In genomic region chr6:58933189-58933913, GRCm38 (mm10) we compare ENCODE assay signal across 10 mouse cellular contexts. TPM values are rescaled to one million over a fixed set of nuclear protein-coding genes. Genes with fewer than 3 reads are reported as not detected.
DNase-seq lines count a peak whose midpoint lies in the region; ATAC-seq and TF ChIP-seq lines count a peak whose summit lies in the region.
"Had no signal": no experiment of that assay in that cellular context is flagged by ENCODE, and none has a peak within 500 bp of the region (broad histone marks: within the 10 kb centered on the region; RNA-seq: fewer than 3 reads in every experiment).

No protein-coding gene starts in this region.

- peak overlapping the region; percentile 30 for H3K4me2 ChIP-seq in hindbrain, embryonic 14.5 days (replicated peaks)
- no peak overlapping the region for H3K4me2 ChIP-seq in liver, embryonic 12.5 days
- H3K4me2 ChIP-seq: heart, embryonic 13.5 days had no signal

- no peaks in the 10 kb centered on the region for H3K9me3 ChIP-seq in hindbrain, embryonic 14.5 days (ENCODE audit: control insufficient read depth, low read length)
- H3K9me3 ChIP-seq in liver, embryonic 12.5 days (replicated peaks) = no peaks in the 10 kb centered on the region
- H3K9me3 ChIP-seq: heart, embryonic 13.5 days had no signal

- no peaks in the 10 kb centered on the region for H3K27me3 ChIP-seq in hindbrain, embryonic 14.5 days (ENCODE audit: control insufficient read depth, insufficient read depth, low read length)
- no peaks in the 10 kb centered on the region for H3K27me3 ChIP-seq in liver, embryonic 12.5 days (replicated peaks)
- no peaks in the 10 kb centered on the region for H3K27me3 ChIP-seq in heart, adult 2 months (ENCODE audit: control insufficient read depth, insufficient read depth, low read length)
- H3K27me3 ChIP-seq: heart, embryonic 13.5 days had no signal

- no peaks in the 10 kb centered on the region for H3K79me2 ChIP-seq in heart, adult 2 months (replicated peaks; ENCODE audit: control insufficient read depth, insufficient read depth, low read length)

- H3K27ac ChIP-seq in hindbrain, embryonic 14.5 days = peak overlapping the region; percentile 83
- H3K27ac ChIP-seq in liver, embryonic 12.5 days = no peak overlapping the region
- H3K27ac ChIP-seq in heart, adult 2 months = no peak overlapping the region
- H3K27ac ChIP-seq: heart, embryonic 13.5 days had no signal

- TF ChIP-seq EP300 in heart, adult 2 months (IDR thresholded peaks at IDR 0.05; ENCODE audit: insufficient read depth, low read depth, low read length) = no peak

- ATAC-seq in hindbrain, embryonic 14.5 days (ENCODE audit: low FRiP score) = peak; percentile 96
- ATAC-seq in liver, embryonic 12.5 days = no peak

- no peak for TF ChIP-seq POLR2A in heart, adult 2 months (IDR thresholded peaks at IDR 0.05; ENCODE audit: insufficient read depth, low read depth, low read length)

- intact Hi-C loops in heart, adult 2 months (cut with DNase I) = no loop called here

- no peak overlapping the region for H3K4me3 ChIP-seq in hindbrain, embryonic 14.5 days (replicated peaks; ENCODE audit: low read length)
- H3K4me3 ChIP-seq in liver, embryonic 12.5 days = no peak overlapping the region
- H3K4me3 ChIP-seq in heart, adult 2 months = no peak overlapping the region
- H3K4me3 ChIP-seq: heart, embryonic 13.5 days; myocyte had no signal

- WGBS in hindbrain, embryonic 14.5 days = 26% methylated on average over 6 of the region's 6 CpGs
- WGBS in liver, embryonic 12.5 days (ENCODE audit: insufficient replicate concordance) = 49% methylated on average over 6 of the region's 6 CpGs
- 69% methylated on average over 6 of the region's 6 CpGs for WGBS in heart, adult 2 months

- H3K36me3 ChIP-seq in hindbrain, embryonic 14.5 days (replicated peaks; ENCODE audit: control insufficient read depth, insufficient read depth) = 0 out of 2 replicates have a peak, but pooled peaks cover 11% of the 10 kb centered on the region
- H3K36me3 ChIP-seq in liver, embryonic 12.5 days = no peaks in the 10 kb centered on the region
- H3K36me3 ChIP-seq in heart, adult 2 months (ENCODE audit: control insufficient read depth, insufficient read depth, low read length) = no peaks in the 10 kb centered on the region

- DNase-seq in NIH3T3 (ENCODE audit: low read depth) = peak; percentile 26
- DNase-seq in embryo, embryonic 11 days = peak; percentile 78
- peak; percentile 93 for DNase-seq in hindbrain, embryonic 14.5 days (ENCODE audit: low spot score)
- DNase-seq in mesoderm, embryonic 11.5 days (ENCODE audit: low read depth, low spot score) = peak; percentile 73
- no peak for DNase-seq in yolk sac, embryonic 10.5 days (ENCODE audit: low spot score)
- DNase-seq in kidney, postnatal 25 days = no peak
- no peak for DNase-seq in heart, adult 2 months

- TF ChIP-seq CTCF in heart, adult 2 months (IDR thresholded peaks at IDR 0.05) = no peak

- H3K9ac ChIP-seq in hindbrain, embryonic 14.5 days = no peak overlapping the region
- H3K9ac ChIP-seq in liver, embryonic 12.5 days = no peak overlapping the region
- no peak overlapping the region for H3K9ac ChIP-seq in heart, adult 2 months (ENCODE audit: low read depth, low read length)
- H3K9ac ChIP-seq: heart, embryonic 13.5 days had no signal

- peaks cover 27% of the 10 kb centered on the region for H3K4me1 ChIP-seq in hindbrain, embryonic 14.5 days (replicated peaks; ENCODE audit: control insufficient read depth, insufficient read depth, low read length)
- H3K4me1 ChIP-seq in liver, embryonic 12.5 days = no peaks in the 10 kb centered on the region
- peaks cover 7% of the 10 kb centered on the region for H3K4me1 ChIP-seq in heart, adult 2 months (ENCODE audit: control insufficient read depth, insufficient read depth, low read length)

RNA-seq across cellular contexts. Expression of gene Nap1l5, which starts 26.5 kb away (rescaled TPM):
- 338 and 425 TPM in 2 replicates for polyA plus RNA-seq in hindbrain, embryonic 14.5 days (2014; fragmentation: Nextera tagmentation; extraction: Ambion mirVana)
- 0.31 and 0.38 TPM in 2 replicates for polyA plus RNA-seq in liver, embryonic 12.5 days (2016; fragmentation: Nextera tagmentation; extraction: Ambion mirVana)
- 1 to 10 TPM in 1 of 2 experiments, under 1 TPM in 1; 0.63 to 1.6 TPM for total RNA-seq in heart, adult 2 months (2021)
- polyA plus RNA-seq in heart, adult 2 months (2012; rRNA removed) = 0.78 and 1.4 TPM in 2 replicates

Comparison
In these comparisons a context has a peak if more than half of its experiments do, and no peak if none do; other contexts are left out.
1. DNase-seq: peak in NIH3T3 (single experiment), embryo, embryonic 11 days (single experiment), hindbrain, embryonic 14.5 days (single experiment) and mesoderm, embryonic 11.5 days (single experiment); none in yolk sac, embryonic 10.5 days (single experiment), kidney, postnatal 25 days (0 of 2) and heart, adult 2 months (0 of 2).
2. RNA of gene Nap1l5, which starts 26.5 kb away (polyA plus RNA-seq): 338 to 425 TPM in hindbrain, embryonic 14.5 days; 0.78 to 1.4 TPM in heart, adult 2 months and 0.31 to 0.38 TPM in liver, embryonic 12.5 days; every median in the first group is over 100 times any median in the second.